ENCODE assay signal across 8 mouse cellular contexts in genomic region chr13:40732816-40733541, GRCm38 (mm10). TPM values are rescaled to one million over a fixed set of nuclear protein-coding genes. Genes with fewer than 3 reads are reported as not detected.
DNase-seq lines count a peak whose midpoint lies in the region; ATAC-seq lines count a peak whose summit lies in the region.

No protein-coding gene starts in this region.

- H3K4me2 ChIP-seq in kidney, embryonic 15.5 days: peak overlapping the region; percentile 74
- H3K4me2 ChIP-seq in intestine, embryonic 15.5 days (replicated peaks): peak overlapping the region; percentile 58
- peak overlapping the region; percentile 55 for H3K4me2 ChIP-seq in neural tube, embryonic 14.5 days (ENCODE audit: low read depth, low read length)

- peak overlapping the region; percentile 71 for H3K27ac ChIP-seq in kidney, embryonic 15.5 days
- H3K27ac ChIP-seq in intestine, embryonic 15.5 days: no peak overlapping the region
- 0 out of 2 replicates have a peak overlapping the region, but pooled peaks have one; percentile 18 for H3K27ac ChIP-seq in neural tube, embryonic 14.5 days (ENCODE audit: low read depth, low read length)

- peak overlapping the region; percentile 53 for H3K4me3 ChIP-seq in kidney, embryonic 15.5 days (replicated peaks)
- peak overlapping the region; percentile 11 for H3K4me3 ChIP-seq in intestine, embryonic 15.5 days (replicated peaks)
- H3K4me3 ChIP-seq in neural tube, embryonic 14.5 days (ENCODE audit: low read depth, low read length): peak overlapping the region; percentile 46

- DNase-seq in kidney, adult 9 months: no peak
- DNase-seq in embryo, embryonic 9.5 days (ENCODE audit: extremely low spot score): peak; percentile 49
- no peak for DNase-seq in gastrocnemius, postnatal 25 days
- DNase-seq in ovary, adult 18-20 months (ENCODE audit: low spot score): no peak
- no peak for DNase-seq in urinary bladder, adult 18-20 months (ENCODE audit: low spot score in 2 of 2)

- no peaks in the 10 kb centered on the region for H3K9me3 ChIP-seq in kidney, embryonic 15.5 days (replicated peaks)
- no peaks in the 10 kb centered on the region for H3K9me3 ChIP-seq in intestine, embryonic 15.5 days
- H3K9me3 ChIP-seq in neural tube, embryonic 14.5 days (ENCODE audit: control insufficient read depth, low read length): no peaks in the 10 kb centered on the region

- peaks cover 46% of the 10 kb centered on the region for H3K4me1 ChIP-seq in kidney, embryonic 15.5 days
- peaks cover 25% of the 10 kb centered on the region for H3K4me1 ChIP-seq in intestine, embryonic 15.5 days (replicated peaks)
- H3K4me1 ChIP-seq in neural tube, embryonic 14.5 days (ENCODE audit: control insufficient read depth, insufficient read depth, low read length): no peaks in the 10 kb centered on the region

- peaks cover 97% of the 10 kb centered on the region for H3K27me3 ChIP-seq in kidney, embryonic 15.5 days
- peaks cover 84% of the 10 kb centered on the region for H3K27me3 ChIP-seq in intestine, embryonic 15.5 days (replicated peaks)
- H3K27me3 ChIP-seq in neural tube, embryonic 14.5 days (ENCODE audit: control insufficient read depth, insufficient read depth, low read length): peaks cover 27% of the 10 kb centered on the region

- H3K36me3 ChIP-seq in kidney, embryonic 15.5 days: no peaks in the 10 kb centered on the region
- no peaks in the 10 kb centered on the region for H3K36me3 ChIP-seq in intestine, embryonic 15.5 days
- H3K36me3 ChIP-seq in neural tube, embryonic 14.5 days (ENCODE audit: control insufficient read depth, insufficient read depth, low read length): no peaks in the 10 kb centered on the region

- under 1% methylated on average over 30 of the region's 30 CpGs for WGBS in kidney, embryonic 15.5 days
- WGBS in intestine, embryonic 15.5 days: 1% methylated on average over 30 of the region's 30 CpGs
- WGBS in neural tube, embryonic 14.5 days: under 1% methylated on average over 30 of the region's 30 CpGs

- no peak for ATAC-seq in kidney, embryonic 15.5 days (replicated peaks; ENCODE audit: low FRiP score)
- no peak for ATAC-seq in intestine, embryonic 15.5 days
- ATAC-seq in neural tube, embryonic 14.5 days (ENCODE audit: low read depth): no peak

- peak overlapping the region; percentile 38; the same call in 1 of the 2 replicates for H3K9ac ChIP-seq in kidney, embryonic 15.5 days
- H3K9ac ChIP-seq in intestine, embryonic 15.5 days: no peak overlapping the region
- 0 out of 2 replicates have a peak overlapping the region, but pooled peaks have one; percentile 21 for H3K9ac ChIP-seq in neural tube, embryonic 14.5 days (replicated peaks; ENCODE audit: low read depth, low read length)

RNA-seq across cellular contexts. Expression of gene Tfap2a, which starts 5.2 kb away (rescaled TPM):
- polyA plus RNA-seq in kidney, embryonic 15.5 days (2015; fragmentation: Nextera tagmentation; extraction: Ambion mirVana): 2.8 and 4.1 TPM in 2 replicates
- polyA plus RNA-seq in intestine, embryonic 15.5 days (2015; fragmentation: Nextera tagmentation; extraction: Ambion mirVana): 0.19 and 0.21 TPM in 2 replicates
- polyA plus RNA-seq in neural tube, embryonic 14.5 days (2014; fragmentation: Nextera tagmentation; extraction: Ambion mirVana): 7.3 and 9.1 TPM in 2 replicates
- total RNA-seq in gastrocnemius, postnatal 25 days (2021): not detected
